Mouse (Mus musculus) bone marrow macrophage, adult 2 months (primary cell): ENCODE data around the gene Slc1a1.
A peak's percentile ranks its signal among the peaks of the same experiment; 100 is the strongest.

ENCODE experiments used
- CTCF ChIP-seq: IDR thresholded peaks from 2 replicates; pipeline ENCODE4 v1.5.1; 2012; ENCODE audit warnings: low read depth, mild to moderate bottlenecking, low read length, moderate library complexity
- POLR2A ChIP-seq: IDR thresholded peaks from 2 replicates; pipeline ENCODE4 v1.6.1; 2012; ENCODE audit warnings: mild to moderate bottlenecking, low read depth, low read length, borderline replicate concordance

DNA sequence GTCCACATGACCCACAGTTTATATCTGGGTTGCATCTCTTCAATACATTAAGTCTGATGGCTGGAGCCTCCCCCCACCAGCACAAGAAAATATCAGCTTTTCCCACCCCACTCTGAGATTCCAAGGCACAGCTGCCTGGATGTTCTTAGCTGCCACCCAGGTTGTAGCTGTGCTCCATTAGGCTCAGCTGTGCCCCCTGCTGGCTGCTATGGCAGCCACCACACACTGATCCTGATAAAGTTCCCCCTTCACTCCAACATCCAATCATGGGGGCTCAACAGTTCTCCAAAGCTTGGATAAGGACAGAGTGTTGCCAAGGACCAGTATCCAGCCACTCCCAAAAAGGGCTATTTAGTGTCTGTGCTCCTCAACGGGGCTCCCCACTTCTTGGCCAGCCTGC is 48.3 kb downstream of the Slc1a1 start:
- TF ChIP-seq POLR2A (no peak), CTCF (peak; percentile 66)
